Mouse (Mus musculus) left cerebral cortex, adult 18-20 months (tissue): ENCODE data around the gene Tmem54. TPM values are rescaled to one million over a fixed set of nuclear protein-coding genes. Genes with fewer than 3 reads are reported as not detected.
A peak's percentile ranks its signal among the peaks of the same experiment; 100 is the strongest.

Experiments used
- DNase-seq, 2 experiments: peaks; one replicate each; pipeline ENCODE4 v3.0.0; 2021 to 2022; ENCODE audit warnings: low spot score in 2 of 2, mixed read lengths in 1 of 2
- total RNA-seq, 2 experiments: library from RNA; stranded (reverse); gene quantifications; 2 replicates each; pipeline ENCODE4 v1.2.3; 2021

Tmem54 gene
- total RNA-seq, 2 experiments from 2014 or later, result not detected

DNA sequence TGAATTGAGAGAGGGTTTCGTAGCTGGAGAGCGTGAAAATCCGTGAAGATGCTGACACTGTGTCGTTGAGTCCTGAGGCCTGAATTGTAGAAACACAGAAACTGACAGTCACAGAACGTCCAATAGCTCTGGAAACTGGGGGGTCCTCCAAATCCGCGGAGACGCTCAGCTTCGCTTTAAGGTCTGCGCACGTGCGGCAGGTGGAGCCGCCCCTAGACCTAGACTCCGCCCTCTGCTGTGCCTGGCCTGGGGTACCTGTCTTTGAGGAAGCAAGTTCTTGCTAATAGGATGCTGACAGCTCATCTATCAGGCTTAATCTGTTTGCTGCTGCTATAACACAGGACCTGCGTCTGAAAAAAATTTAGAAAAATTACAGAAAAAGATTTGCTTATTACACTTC is 10.1 kb upstream of the Tmem54 start:
- no peak for DNase-seq

DNA sequence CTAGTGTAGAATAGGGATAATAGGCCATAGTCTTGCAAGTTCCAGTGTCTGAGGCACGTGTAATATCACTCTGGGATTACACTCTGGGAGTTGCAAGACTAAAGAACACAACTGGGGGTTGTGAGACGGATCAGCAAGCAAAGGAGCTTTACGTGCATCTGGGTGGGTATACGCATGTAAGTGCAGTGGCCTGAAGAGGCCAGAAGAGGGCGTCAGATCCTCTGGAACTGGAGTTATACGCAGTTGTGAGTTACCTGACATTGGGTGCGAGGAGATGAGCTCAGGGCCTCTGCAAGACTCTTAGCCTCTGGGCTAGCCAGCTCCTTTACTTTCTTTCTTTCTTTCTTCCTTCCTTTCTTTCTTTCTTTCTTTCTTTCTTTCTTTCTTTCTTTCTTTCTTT is 8.3 kb upstream of the Tmem54 start:
- DNase-seq, result no peak

DNA sequence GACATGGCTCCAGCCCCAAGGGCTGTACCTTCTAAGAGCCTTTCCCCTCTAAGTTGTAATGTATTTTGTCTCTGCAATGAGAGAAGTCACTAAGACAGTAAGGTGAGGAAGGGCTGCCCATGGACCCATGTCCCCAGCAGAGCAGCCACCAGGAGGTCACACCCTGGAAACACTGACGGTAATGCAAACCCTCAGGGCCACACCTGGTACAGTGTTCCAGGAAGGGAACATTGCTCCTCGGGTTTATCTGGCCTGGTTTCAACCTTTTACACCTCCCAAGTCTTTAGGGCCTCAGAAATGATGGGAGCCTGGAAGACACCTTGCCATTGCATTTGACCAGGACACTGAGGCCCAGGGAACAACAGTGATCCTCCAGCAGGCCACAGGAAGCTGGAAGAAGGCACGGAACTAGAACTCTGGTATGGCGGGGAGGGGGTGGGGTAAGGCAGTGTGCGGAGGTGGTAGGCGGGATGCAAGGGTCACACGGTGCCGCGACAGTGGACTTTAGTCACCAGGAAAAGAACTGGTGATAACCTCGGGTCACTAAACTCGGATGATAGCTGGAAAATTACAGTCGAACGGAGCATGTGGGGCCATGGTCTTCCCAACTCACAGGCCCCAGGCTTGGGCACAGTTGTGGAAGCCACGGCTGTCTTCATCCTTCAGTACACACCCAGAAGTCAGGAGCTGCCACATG is 3.1 kb upstream of the Tmem54 start:
- no peak for DNase-seq

DNA sequence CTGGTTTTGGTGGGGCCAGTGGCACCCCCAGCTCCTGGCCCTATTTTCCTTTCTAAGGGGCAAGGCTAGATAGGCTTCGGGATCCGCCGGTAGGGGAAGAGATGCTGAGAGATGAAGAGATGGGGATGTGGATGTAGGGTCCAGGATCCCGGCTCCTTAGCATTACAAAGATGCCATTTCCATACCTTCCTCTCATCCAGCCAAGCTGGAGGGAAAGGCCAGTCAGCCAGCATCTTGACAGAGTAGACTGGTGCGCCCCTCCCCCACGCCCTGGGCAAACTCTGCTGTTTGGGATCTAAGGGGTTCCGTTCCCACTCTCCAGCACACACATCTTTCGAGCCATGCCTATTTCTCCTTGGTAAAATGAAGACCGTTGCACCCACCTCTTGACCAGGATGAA is 725 bp downstream of the Tmem54 start:
- DNase-seq, result no peak

DNA sequence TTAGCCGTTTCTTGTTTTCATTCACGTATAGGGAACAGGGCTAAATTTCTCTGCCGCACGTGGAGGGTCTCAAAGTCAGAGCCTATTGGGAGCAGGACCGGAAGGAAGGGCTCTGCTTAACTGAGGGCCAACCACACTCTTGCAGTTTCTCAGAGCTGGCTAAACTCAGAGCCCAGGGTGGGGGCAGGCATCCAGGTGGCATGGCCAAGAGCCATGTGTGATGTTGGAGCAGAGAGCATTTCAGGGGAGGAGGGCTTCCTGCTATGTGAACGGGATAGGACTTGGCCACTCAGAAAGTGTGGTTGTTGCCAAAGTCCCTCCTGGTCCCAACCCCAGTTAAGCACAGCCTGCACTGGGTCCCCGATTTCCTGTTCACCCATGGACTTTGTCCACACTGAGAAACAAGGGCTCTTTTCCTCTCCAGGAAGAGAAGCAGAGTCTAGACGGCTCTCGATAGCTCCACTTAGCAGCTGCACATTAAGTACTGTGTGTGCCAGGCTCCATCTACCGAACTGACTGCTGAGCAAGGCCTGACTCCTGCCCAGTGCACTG is 2.1 kb downstream of the Tmem54 start:
- no peak for DNase-seq

DNA sequence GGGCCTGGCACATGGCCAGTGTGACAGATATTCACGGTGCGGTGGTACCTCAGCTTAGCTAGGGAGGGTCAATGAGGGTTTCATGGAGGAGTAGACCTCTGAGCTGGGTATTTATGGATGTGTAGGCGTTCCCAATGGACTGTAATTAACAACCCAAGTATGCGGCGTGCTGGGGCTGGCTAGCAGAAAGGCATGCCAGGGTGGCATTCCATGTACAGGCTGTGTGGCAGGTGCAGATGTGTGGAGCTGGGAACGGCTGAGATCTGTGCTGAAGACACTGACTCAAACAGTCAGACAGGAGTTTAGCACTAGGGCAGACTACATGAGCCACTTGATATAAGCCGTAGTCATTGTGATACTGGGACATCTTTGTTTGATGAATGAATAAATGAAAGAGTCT is 3.3 kb downstream of the Tmem54 start:
- no peak for DNase-seq

DNA sequence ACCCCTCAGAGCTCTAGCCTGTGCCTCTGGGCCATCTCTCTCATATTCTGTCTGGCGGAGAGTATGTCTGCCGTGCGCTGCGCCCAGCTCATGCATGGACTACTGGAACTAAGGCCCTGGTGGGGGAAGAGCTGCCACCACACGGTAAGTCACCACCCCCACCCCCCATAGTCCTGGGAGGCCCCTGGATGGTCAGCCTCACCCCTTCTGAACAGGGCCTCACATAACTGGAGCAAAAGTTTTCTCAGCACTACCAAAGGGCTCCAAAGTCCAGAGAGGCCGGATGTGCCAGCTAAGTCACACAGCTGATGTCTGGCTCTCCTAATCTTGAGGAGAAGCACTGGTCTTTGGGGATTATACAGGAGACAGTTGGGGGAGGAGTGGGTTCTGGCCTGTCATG is 5.5 kb downstream of the Tmem54 start:
- no peak for DNase-seq

DNA sequence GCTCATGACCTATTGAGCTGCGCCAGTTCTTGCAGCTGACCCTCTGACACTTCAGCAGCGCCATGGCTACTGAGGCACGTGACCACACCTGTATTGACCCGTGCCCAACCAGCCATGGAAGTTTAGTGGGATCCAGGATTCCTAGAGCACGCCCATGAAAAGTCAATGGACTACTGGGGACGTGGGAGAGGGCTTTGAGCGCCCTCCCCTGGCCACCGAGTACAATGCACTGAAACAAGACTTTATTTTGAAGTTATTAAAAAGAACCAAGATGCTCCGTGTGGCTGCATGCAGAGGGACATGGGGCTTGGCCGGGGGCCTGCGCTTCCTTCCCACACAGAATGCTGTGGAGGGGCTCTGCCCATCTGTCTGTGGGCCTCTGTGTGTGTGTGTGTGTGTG is 6.0 kb downstream of the Tmem54 start:
- no peak for DNase-seq

DNA sequence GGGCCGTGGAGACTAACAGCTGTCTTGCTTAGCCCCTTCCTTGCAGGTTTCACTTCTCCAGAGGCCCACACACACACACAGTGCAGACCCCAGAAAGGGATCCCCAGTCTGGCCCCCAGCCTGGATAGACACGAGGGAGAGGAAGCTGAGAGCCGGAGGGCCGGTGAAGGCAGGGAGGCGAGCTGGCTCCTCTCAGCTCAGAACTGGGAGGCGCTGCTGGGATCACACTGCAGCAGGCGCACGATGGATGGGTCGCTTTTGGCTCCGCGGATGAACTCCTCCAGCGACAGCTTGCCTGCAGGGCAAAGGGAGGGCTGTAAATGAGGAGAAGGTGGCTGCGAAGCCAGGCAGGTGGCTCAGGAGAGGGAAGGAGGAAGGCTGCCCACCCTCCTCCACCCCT is 6.9 kb downstream of the Tmem54 start:
- DNase-seq, result no peak

DNA sequence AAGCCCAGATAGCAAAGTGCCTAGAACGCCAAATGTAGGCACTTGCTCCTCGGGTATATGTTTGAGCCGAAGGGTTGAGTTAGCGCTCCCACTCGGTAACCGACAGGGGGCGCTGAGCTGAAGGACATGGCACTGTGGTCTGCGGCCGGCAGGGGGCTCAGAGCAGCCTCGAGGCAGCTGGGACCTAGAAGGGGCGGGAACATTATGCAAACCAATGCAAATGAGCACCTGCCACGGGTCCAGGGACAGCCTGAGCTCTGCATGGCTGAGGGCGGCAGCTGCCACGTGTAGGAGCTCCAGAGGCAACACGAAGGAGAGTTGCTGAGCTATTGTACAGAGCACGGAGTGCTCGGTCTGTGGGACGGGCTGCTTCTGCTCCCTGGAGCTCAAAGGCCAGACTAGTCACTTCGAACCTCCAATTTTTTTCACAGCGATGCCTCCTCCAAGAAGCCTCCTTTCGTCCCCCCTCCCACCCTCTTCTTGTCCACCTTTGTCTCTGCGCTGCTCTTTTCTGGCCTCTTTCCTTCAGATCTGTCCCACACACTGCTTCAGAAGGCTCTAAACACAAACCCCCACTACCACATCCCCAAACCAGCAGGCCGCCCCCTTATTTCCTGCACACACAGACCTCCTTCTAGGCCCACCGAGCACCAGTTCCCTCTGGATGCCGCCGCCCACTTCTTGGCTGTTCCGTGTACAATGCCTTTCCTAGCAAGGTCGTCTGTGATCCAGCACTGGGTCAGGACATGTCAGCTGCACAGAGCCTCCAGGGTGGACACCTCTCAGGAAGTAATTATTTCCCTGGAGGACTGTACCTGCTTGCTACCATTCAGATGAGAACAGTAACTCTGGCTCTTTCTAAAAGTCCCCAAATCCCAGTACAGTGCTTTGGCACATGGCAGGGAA is 8.0 kb downstream of the Tmem54 start:
- DNase-seq, result peak; percentile 90 to 91

DNA sequence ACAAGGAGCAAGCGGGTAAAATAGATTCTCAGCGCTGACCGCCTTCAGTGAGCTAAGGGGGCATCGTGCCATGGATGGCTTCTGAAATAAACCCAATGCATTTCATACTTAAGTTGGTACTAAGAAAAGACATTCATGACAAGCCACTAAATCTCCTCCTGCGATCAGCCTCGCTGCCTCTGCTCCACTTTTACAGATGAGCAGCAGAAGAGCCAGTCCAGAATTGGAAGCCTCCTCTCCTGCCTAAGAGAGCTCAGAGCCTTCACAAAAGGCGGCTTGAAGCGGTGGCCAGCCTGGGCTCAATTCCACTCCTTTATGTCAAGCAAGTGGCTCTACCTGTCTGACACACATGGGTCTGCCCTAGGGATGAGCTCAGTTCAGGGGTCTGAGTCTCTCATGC is 11.4 kb downstream of the Tmem54 start:
- no peak for DNase-seq

DNA sequence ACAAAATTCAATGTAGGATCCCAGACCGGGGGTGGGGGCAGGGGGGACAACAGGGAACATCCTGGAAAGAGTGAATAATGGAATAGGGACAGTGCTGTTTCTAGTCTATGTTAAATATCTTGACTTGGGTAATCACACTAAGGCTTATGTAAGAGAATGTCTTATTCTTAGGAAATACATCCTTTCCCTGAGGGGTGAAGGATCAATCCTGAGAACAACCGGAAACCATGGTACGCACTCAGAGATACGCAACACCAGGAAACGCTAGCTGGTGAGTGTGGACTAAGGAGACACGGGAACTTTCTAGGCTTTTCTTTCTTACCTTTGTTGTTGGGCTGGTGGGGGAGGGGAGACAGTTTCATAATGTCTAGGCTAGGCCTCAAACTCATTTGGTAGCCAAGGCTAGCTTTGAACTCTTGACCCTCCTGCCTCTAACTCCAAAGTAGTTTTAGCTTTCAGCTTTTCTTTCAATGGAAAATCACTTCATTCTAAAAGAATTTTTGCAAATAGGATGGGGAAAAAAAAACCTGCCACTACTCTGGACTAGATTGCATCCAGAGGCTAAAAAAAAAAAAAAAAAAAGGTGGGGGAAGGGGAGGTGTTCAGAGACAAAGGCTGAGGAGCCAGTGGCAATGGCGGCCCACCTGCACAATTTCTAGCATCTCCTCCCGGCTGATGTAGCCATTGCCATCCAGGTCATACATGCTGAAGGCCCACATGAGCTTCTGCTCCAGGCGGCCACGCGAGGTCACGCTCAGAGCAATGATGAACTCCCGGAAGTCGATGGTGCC is 12.6 kb downstream of the Tmem54 start:
- DNase-seq, result peak in 1 of 2 experiments; percentile 4

DNA sequence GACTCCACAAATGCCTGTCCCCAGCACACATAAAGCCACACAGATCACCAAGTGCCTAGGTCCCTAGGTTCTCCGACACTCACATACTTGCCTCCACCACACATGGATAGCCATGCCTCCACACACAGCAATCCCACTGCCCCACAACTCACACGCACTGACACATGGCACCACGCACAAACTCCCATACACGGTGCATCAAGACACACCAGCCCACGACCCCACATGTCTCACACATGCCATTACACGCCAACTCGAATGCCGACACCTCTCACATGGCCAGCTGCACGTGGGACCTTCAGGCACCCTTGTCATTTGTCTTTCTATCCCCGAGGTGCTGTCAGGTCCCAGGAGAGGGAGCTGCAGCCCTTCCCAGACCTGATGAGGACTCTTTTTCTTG is 14.4 kb downstream of the Tmem54 start:
- no peak for DNase-seq

DNA sequence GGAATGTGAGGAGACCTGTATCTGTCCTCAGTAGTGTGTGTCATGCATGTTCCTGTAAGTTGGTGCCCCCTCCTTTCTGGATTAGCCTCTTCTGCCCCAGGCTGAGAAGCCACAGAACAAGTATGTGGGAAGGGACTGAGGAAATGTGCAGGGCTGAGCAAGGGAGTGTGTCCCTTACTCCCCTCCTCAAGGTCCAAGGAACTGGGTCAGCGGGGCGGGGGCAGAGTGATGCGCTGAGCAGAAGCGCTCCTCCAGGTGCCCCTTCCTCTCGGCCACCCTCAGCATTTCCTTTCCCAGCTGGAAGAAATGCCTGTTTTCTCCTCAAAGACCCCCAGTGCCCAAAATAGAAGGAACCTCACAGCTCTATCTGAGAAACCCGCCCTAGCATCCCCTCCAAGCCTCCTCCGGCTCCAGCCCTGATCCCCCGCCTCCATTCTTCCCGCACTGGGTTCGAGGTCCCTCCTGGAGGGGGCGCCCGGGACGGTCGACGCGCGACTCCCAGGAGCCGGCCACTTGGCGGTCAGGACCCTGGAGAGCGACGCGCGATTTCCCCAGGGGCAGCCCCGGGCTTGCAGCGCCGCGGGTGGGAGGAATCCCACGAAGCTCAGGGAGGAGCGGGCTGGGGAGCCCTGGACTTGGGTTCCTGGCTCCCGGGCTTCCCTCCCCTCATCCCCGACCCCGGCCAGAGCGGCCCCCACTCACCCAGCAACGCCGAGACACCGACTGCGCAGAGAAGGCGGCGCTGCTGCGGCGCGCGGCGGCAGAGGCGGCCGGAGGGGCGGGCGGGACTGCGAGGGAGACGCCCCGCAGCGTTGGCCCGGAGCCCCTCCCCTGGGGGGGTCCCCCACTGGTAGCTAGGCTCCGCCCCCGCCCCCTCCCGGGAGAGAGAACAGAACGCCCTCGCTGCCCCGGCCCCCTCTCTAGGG is 15.4 kb downstream of the Tmem54 start:
- peak; percentile 64 to 78 for DNase-seq

DNA sequence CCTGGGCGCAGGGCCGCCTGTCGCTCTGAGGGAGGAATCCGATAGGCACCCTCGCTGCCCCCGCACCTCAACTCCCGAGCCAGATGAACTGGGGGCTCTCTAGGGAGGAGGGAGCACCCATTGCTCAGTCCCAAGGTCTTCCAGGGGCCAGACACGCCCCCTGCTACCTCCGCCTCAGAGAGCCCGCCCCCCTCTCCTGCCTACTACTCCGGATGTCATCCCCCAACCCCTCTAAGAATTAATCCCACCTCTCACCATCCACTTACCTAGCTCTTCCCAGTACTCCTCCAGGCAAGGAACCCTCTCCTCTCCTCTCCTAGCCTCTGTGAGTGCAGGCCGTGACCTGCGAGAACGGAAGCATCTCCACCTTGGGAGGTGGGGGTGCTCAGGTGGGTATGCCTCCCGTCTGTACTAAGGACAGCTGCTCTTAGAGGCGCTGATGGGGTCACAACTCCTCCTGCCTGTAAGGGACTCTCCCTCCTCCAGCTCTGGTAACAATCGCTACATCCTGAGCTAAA is 16.3 kb downstream of the Tmem54 start, which contains the start of gene Hpca:
Gene Hpca (minus strand): TSS at position 468 of the 518 bp plus-strand sequence.
- no peak for DNase-seq

DNA sequence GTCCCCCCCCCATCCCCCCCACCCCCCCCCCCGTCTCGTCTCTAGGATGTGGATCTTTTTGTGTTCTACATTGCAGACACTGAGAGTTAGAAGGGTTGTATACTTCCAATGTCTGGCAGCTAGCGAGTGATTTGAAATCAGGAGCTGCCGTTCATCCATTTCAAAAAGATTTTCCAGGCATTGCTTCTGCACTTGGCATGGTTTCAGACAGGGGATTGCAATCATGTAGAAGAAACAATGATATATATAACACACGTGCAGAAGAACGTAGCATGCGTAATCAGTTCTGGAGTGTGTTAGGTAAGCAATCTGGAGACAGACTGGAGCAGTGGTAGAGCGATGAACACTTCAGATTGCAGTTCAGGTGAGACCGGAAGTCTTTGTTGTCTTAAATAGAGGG is 16.8 kb downstream of the Tmem54 start:
- no peak for DNase-seq

DNA sequence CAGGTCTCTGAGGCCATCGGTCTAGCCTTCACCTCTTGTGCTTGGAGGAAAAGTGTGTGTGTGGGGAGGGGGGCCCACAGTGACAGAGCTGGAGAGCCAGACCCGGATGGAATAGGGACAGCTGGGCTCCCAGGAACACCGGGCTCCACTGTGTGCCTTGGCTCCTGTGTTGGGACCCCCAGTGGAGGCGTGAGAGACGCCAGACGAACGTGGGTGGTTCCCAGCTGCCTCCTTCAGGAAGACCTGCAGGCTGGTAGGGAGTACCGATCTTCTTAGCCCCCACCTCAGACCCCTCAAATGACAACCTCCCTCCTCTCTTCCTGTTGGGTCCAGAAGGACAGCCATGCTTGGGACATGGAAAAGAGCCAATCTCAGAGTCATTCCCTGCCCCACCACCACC is 17.4 kb downstream of the Tmem54 start:
- DNase-seq, result no peak

DNA sequence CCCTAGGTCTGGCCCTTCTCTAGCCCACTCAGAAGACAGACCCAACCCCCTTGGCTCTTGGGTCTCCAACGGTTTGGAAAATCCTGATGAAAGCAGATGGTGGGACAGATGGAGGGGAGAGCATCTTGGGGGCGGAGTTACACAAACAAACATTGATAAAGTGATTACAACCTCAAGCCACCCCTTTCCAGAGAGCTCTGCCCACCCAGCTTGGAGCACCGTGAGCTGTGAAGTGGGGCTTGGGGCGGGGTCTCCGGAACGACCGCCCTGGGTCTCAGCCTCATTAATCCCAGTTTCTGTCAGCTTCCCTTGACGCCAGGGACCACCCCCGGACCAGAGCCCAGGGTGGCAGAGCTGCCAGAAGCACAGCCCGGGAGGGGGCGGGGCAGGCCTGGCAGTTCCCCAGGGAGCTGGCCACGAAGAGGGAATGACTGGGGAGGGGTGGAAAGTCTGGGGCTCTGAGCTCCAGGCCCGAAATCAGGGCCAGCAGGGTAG is 19.4 kb downstream of the Tmem54 start:
- peak; percentile 65 to 79 for DNase-seq

DNA sequence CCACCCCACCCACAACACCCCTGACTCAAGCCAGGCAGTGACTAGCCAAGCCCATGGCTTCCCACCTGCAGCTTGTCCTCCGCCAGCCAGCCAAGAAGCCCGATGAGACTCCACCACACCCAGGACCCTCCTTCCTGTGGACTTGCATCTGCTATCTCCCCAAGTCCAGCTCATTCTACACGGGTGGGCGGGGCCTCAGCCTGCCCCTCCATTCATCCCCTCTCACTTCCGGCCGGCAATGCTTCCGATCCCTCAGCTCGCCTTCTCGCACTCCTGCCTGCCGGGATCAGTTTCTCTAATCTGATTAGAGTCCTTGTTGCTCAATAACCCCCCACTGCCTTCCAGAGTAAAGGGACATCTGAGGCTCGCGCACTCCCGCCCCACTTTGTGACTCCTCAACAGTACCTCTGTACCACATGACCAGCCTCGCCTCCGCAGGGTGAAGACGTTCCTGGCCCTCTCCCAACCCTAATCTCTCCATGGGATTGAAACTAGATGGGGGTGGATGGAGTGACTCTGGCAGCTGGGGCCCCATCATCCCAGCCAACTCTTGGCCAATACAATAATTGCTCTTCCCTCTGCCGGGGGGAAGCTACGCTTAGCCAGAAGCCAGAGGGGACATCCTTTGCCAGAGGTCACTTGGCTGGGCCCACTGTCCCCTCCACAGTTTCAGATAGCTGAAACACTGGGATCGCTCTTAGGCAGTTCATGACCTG is 20.5 kb downstream of the Tmem54 start:
- no peak for DNase-seq
